Mouse (Mus musculus) neural tube, embryonic 11.5 days (tissue): ENCODE results near the gene Hs3st3a1. TPM values are rescaled to one million over a fixed set of nuclear protein-coding genes. Genes with fewer than 3 reads are reported as not detected.

Experiments
- ATAC-seq: fragments of 200-750 bp; cut with Nextera tagmentation; 2 replicates; pipeline ENCODE4 v1.8.0; 2017; ENCODE audit warnings: moderate number of reproducible peaks, mild to moderate bottlenecking, moderate TSS enrichment, moderate library complexity; ENCODE audit not compliant: insufficient read depth, low FRiP score, low TSS enrichment
- DNase-seq: peaks from one replicate; pipeline ENCODE4 v3.0.0-alpha.2; 2015; ENCODE audit warnings: low spot score
- H3K27ac ChIP-seq: fragments of 300-500 bp; sonication (generic); 2 replicates; pipeline ENCODE4 v1.5.1; 2014; ENCODE audit warnings: low read depth, mild to moderate bottlenecking, low read length
- H3K27me3 ChIP-seq: fragments of 300-500 bp; sonication (generic); 2 replicates; pipeline ENCODE4 v1.6.1; 2014; ENCODE audit warnings: mild to moderate bottlenecking, low read length, mixed read lengths; ENCODE audit not compliant: control insufficient read depth, insufficient read depth
- H3K36me3 ChIP-seq: fragments of 300-500 bp; sonication (generic); 2 replicates; pipeline ENCODE4 v1.6.1; 2014; ENCODE audit warnings: mild to moderate bottlenecking, low read length, moderate library complexity, mixed read lengths; ENCODE audit not compliant: control insufficient read depth, insufficient read depth
- H3K4me1 ChIP-seq: fragments of 300-500 bp; sonication (generic); 2 replicates; pipeline ENCODE4 v1.6.1; 2014; ENCODE audit warnings: low read length, mixed read lengths; ENCODE audit not compliant: control insufficient read depth, insufficient read depth
- H3K4me2 ChIP-seq: fragments of 300-500 bp; sonication (generic); 2 replicates; pipeline ENCODE4 v1.6.1; 2014; ENCODE audit warnings: low read depth, mild to moderate bottlenecking, moderate library complexity
- H3K4me3 ChIP-seq: fragments of 300-500 bp; sonication (generic); 2 replicates; pipeline ENCODE4 v1.5.1; 2014; ENCODE audit warnings: low read depth, low read length
- H3K9ac ChIP-seq: fragments of 300-500 bp; sonication (generic); 2 replicates; pipeline ENCODE4 v1.6.1; 2014; ENCODE audit warnings: mild to moderate bottlenecking, low read length
- H3K9me3 ChIP-seq: fragments of 300-500 bp; sonication (generic); 2 replicates; pipeline ENCODE4 v1.6.1; 2016; ENCODE audit warnings: low read length; ENCODE audit not compliant: control insufficient read depth
- WGBS: fragments of 180-500 bp; shearing (Covaris S2); extraction: QIAGEN DNeasy Blood & Tissue Kit; methylation state at CpG from one replicate; pipeline ENCODE4 v1.1.7; 2014; 5-methylcytosine and 5-hydroxymethylcytosine counted together
- polyA plus RNA-seq: library from polyadenylated mRNA; unstranded; fragments of >200 nt; fragmentation: Nextera tagmentation; extraction: Ambion mirVana; gene quantifications from 2 replicates; pipeline ENCODE4 v1.2.1, GENCODE M21; 2014

Gene Hs3st3a1
- polyA plus RNA-seq, 1 experiment from 2014 or later: 3.0 TPM

- WGBS: 83% methylated on average over 1 of the region's 1 CpGs
- no peak for ATAC-seq
- DNase-seq: no peak
- no peak overlapping the region for H3K4me2 ChIP-seq
- H3K9ac ChIP-seq: no peak overlapping the region
- no peaks in the 10 kb centered on the region for H3K27me3 ChIP-seq
- H3K4me3 ChIP-seq: no peak overlapping the region
- no peaks in the 10 kb centered on the region for H3K36me3 ChIP-seq
- no peaks in the 10 kb centered on the region for H3K4me1 ChIP-seq
- no peaks in the 10 kb centered on the region for H3K9me3 ChIP-seq
- H3K27ac ChIP-seq: no peak overlapping the region
These were observed 124.3 kb downstream of the Hs3st3a1 start for GRCm38 (mm10) chr11:64559388-64559787.

GRCm38 (mm10) chr11:64560471-64560870 lies 125.3 kb downstream of the Hs3st3a1 start:
- DNase-seq (no peak), ATAC-seq (no peak)
- Histone ChIP-seq H3K9ac (no peak overlapping the region), H3K4me3 (no peak overlapping the region), H3K27me3 (no peaks in the 10 kb centered on the region), H3K36me3 (no peaks in the 10 kb centered on the region), H3K4me2 (no peak overlapping the region), H3K4me1 (no peaks in the 10 kb centered on the region), H3K27ac (no peak overlapping the region), H3K9me3 (no peaks in the 10 kb centered on the region)
- 68% methylated on average over 2 of the region's 2 CpGs for WGBS

GRCm38 (mm10) chr11:64562771-64563170 lies 127.6 kb downstream of the Hs3st3a1 start:
- Histone ChIP-seq H3K36me3 (no peaks in the 10 kb centered on the region), H3K4me2 (no peak overlapping the region)
- 45% methylated on average over 4 of the region's 4 CpGs for WGBS

More at GRCm38 (mm10) chr11:64562771-64563170, 127.6 kb downstream of the Hs3st3a1 start:
- no peak overlapping the region for H3K27ac ChIP-seq
- H3K27me3 ChIP-seq: no peaks in the 10 kb centered on the region
- DNase-seq: no peak
- H3K4me1 ChIP-seq: no peaks in the 10 kb centered on the region
- ATAC-seq: no peak
- H3K4me3 ChIP-seq: no peak overlapping the region
- H3K9ac ChIP-seq: no peak overlapping the region
- H3K9me3 ChIP-seq: no peaks in the 10 kb centered on the region

Other genes with a start within 250 kb of the Hs3st3a1 start
- gene F930015N05Rik, start 1.3 kb downstream of the Hs3st3a1 start, polyA plus RNA-seq: 1.6 and 1.8 TPM in 2 replicates